Mouse (Mus musculus) CH12.LX (cell line): ENCODE measurements around the gene Aldh4a1. TPM values are rescaled to one million over a fixed set of nuclear protein-coding genes. Genes with fewer than 3 reads are reported as not detected.

Source experiments
- DNase-seq: peaks from one replicate; pipeline ENCODE4 v3.0.0-alpha.2; 2013; ENCODE audit errors: extremely low read depth
- H3K27ac ChIP-seq: 2 replicates; pipeline ENCODE4 v1.5.1; 2012; ENCODE audit warnings: low read depth, mild to moderate bottlenecking, control low read depth, moderate library complexity; ENCODE audit not compliant: insufficient read depth
- H3K27me3 ChIP-seq: replicated peaks from 2 replicates; pipeline ENCODE3; 2012; ENCODE audit warnings: inconsistent platforms
- H3K36me3 ChIP-seq, 2 experiments: replicated peaks in 1 of 2; 2 replicates each; pipeline versions ENCODE3 to v1.6.1; 2012; ENCODE audit warnings: inconsistent platforms in 1 of 2, low read length in 1 of 2, mild to moderate bottlenecking in 1 of 2, mixed read lengths in 1 of 2, moderate library complexity in 1 of 2; ENCODE audit not compliant: control insufficient read depth in 1 of 2, insufficient read depth in 1 of 2
- H3K4me1 ChIP-seq, 2 experiments: 2 replicates each; pipeline ENCODE4 v1.6.1; 2012; ENCODE audit warnings: inconsistent platforms in 1 of 2, moderate library complexity in 1 of 2; ENCODE audit not compliant: insufficient read depth in 2 of 2, control insufficient read depth in 1 of 2
- H3K4me2 ChIP-seq: 2 replicates; pipeline ENCODE4 v1.6.1; 2012; ENCODE audit warnings: low read depth, mild to moderate bottlenecking, control low read depth; ENCODE audit not compliant: poor library complexity, insufficient read depth, severe bottlenecking
- H3K4me3 ChIP-seq, 3 experiments: fragments of 150-350 bp in 1 of 3; sonication (generic) in 1 of 3; replicated peaks in 1 of 3; 2 replicates each; pipeline versions ENCODE3 to v1.5.1; 2011 to 2012; ENCODE audit warnings: low read depth in 2 of 3, low read length in 2 of 3, mild to moderate bottlenecking in 2 of 3, moderate library complexity in 2 of 3, control low read depth in 1 of 3, improper control_type of control experiment in 1 of 3, inconsistent platforms in 1 of 3, mixed read lengths in 1 of 3; ENCODE audit not compliant: poor library complexity in 1 of 3
- H3K79me2 ChIP-seq: replicated peaks from 2 replicates; pipeline ENCODE4 v1.6.1; 2012; ENCODE audit warnings: mild to moderate bottlenecking, moderate library complexity; ENCODE audit not compliant: control insufficient read depth, poor library complexity, insufficient read depth, severe bottlenecking; ENCODE audit errors: extremely low read depth
- H3K9ac ChIP-seq: 2 replicates; pipeline ENCODE4 v1.6.1; 2012; ENCODE audit warnings: low read depth, mild to moderate bottlenecking, control low read depth, moderate library complexity; ENCODE audit not compliant: insufficient read depth
- H3K9me3 ChIP-seq: replicated peaks from 2 replicates; pipeline ENCODE3; 2012; ENCODE audit warnings: low read length, inconsistent platforms, mixed read lengths
- CHD1 ChIP-seq: IDR thresholded peaks from 2 replicates; pipeline ENCODE4 v1.6.1; 2012; ENCODE audit warnings: low read depth, low read length, improper control_type of control experiment, inconsistent platforms
- EP300 ChIP-seq: IDR thresholded peaks from 2 replicates; pipeline ENCODE4 v1.6.1; 2011; ENCODE audit warnings: low read length, improper control_type of control experiment
- IRF4 ChIP-seq: IDR thresholded peaks from 2 replicates; pipeline ENCODE4 v1.6.1; 2014; ENCODE audit warnings: low read depth, mild to moderate bottlenecking, inconsistent platforms, low read length, improper control_type of control experiment
- JUN ChIP-seq: IDR thresholded peaks from 2 replicates; pipeline ENCODE4 v1.6.1; 2011; ENCODE audit warnings: low read depth, mild to moderate bottlenecking, low read length, improper control_type of control experiment, moderate library complexity; ENCODE audit not compliant: insufficient read depth
- KAT2A ChIP-seq: IDR thresholded peaks from 2 replicates; pipeline ENCODE4 v1.6.1; 2012; ENCODE audit warnings: low read length, improper control_type of control experiment, inconsistent platforms; ENCODE audit not compliant: insufficient replicate concordance
- MAFK ChIP-seq: IDR thresholded peaks from 2 replicates; pipeline ENCODE4 v1.6.1; 2011; ENCODE audit warnings: low read length, improper control_type of control experiment; ENCODE audit not compliant: insufficient replicate concordance
- MAX ChIP-seq: IDR thresholded peaks from 2 replicates; pipeline ENCODE4 v1.6.1; 2011; ENCODE audit warnings: low read length, improper control_type of control experiment
- NRF1 ChIP-seq: IDR thresholded peaks from 2 replicates; pipeline ENCODE4 v1.6.1; 2014; ENCODE audit warnings: low read depth, mild to moderate bottlenecking, inconsistent platforms, low read length, improper control_type of control experiment, moderate library complexity
- PAX5 ChIP-seq: IDR thresholded peaks from 2 replicates; pipeline ENCODE4 v1.6.1; 2012; ENCODE audit warnings: low read length, inconsistent platforms, mixed read lengths
- POLR2A ChIP-seq: IDR thresholded peaks from 2 replicates; pipeline ENCODE4 v1.6.1; 2011; ENCODE audit warnings: low read depth, mild to moderate bottlenecking, improper control_type of control experiment, low read length
- POLR2AphosphoS2 ChIP-seq: IDR thresholded peaks from 2 replicates; pipeline ENCODE4 v1.6.1; 2011; ENCODE audit warnings: low read depth, low read length, improper control_type of control experiment
- RAD21 ChIP-seq: IDR thresholded peaks from 2 replicates; pipeline ENCODE4 v1.6.1; 2011; ENCODE audit warnings: low read depth, mild to moderate bottlenecking, low read length, improper control_type of control experiment, moderate library complexity
- RCOR1 ChIP-seq: conservative IDR thresholded peaks from 2 replicates; pipeline ENCODE4 v1.6.1; 2012; ENCODE audit warnings: low read depth, mild to moderate bottlenecking, inconsistent platforms, low read length, improper control_type of control experiment
- SIN3A ChIP-seq: IDR thresholded peaks from 2 replicates; pipeline ENCODE4 v1.6.1; 2012; ENCODE audit warnings: low read length, improper control_type of control experiment, inconsistent platforms
- TBP ChIP-seq: conservative IDR thresholded peaks from 2 replicates; pipeline ENCODE4 v1.6.1; 2011; ENCODE audit warnings: low read depth, low read length, improper control_type of control experiment
- UBTF ChIP-seq: IDR thresholded peaks from 2 replicates; pipeline ENCODE4 v1.6.1; 2012; ENCODE audit warnings: low read depth, mild to moderate bottlenecking, inconsistent platforms, low read length, improper control_type of control experiment, moderate library complexity
- USF1 ChIP-seq: IDR thresholded peaks from 2 replicates; pipeline ENCODE4 v1.6.1; 2014; ENCODE audit warnings: low read depth, mild to moderate bottlenecking, inconsistent platforms, low read length, improper control_type of control experiment
- USF2 ChIP-seq: conservative IDR thresholded peaks from 2 replicates; pipeline ENCODE4 v1.6.1; 2011; ENCODE audit warnings: low read depth, low read length, improper control_type of control experiment
- ZMIZ1 ChIP-seq: IDR thresholded peaks from 2 replicates; pipeline ENCODE4 v1.6.1; 2012; ENCODE audit warnings: low read depth, mild to moderate bottlenecking, inconsistent platforms, low read length, improper control_type of control experiment
- dilution Hi-C: fragments of 300-500 bp; cut with MboI; formaldehyde crosslinking; loops from 2 replicates; pipeline ENCODE4 v1.14.3; 2020; ENCODE audit warnings: low sequenced_read_pairs; ENCODE audit not compliant: extremely low pct_unique_long_range_greater_than_20kb, extremely low pct_ligation_motif_present
- in situ Hi-C: fragments of 300-500 bp; cut with MboI; formaldehyde crosslinking; loops from 3 replicates; pipeline ENCODE4 v1.14.3; 2019; ENCODE audit warnings: low sequenced_read_pairs, low pct_ligation_motif_present, low pct_unique_long_range_greater_than_20kb, mixed read lengths
- polyA plus RNA-seq: library from polyadenylated mRNA; unstranded; fragments of >175 nt; gene quantifications from 2 replicates; pipeline ENCODE4 v1.2.1, GENCODE M21; 2012; ENCODE audit warnings: low read depth; ENCODE audit not compliant: insufficient read length
- total RNA-seq, 2 experiments: library from RNA; depleted of rRNA; stranded (reverse); fragments of 300-350 nt in 1 of 2; fragments of >200 nt in 1 of 2; gene quantifications; 2 replicates each; pipeline ENCODE4 v1.2.3; 2012 to 2014

The Aldh4a1 gene
- total and polyA plus RNA-seq, 3 experiments = 6.5 to 18.0 (median 6.5) TPM

GRCm38 (mm10) chr4:139697755-139698154 lies 75.1 kb downstream of the Aldh4a1 start:
- no peaks in the 10 kb centered on the region for H3K79me2 ChIP-seq
- H3K27ac ChIP-seq = no peak overlapping the region
- TF ChIP-seq UBTF (no peak), NRF1 (no peak), JUN (no peak), USF1 (no peak), RAD21 (no peak), MAX (no peak), MAFK (no peak), ZMIZ1 (no peak), SIN3A (no peak), CHD1 (no peak), EP300 (no peak)
- no peaks in the 10 kb centered on the region for H3K36me3 ChIP-seq
- no peaks in the 10 kb centered on the region for H3K4me1 ChIP-seq
- H3K9ac ChIP-seq = no peak overlapping the region
- in situ Hi-C loops (no loop called here), dilution Hi-C loops (no loop called here)
- H3K4me3 ChIP-seq = no peak overlapping the region
- DNase-seq = no peak
- no peak overlapping the region for H3K4me2 ChIP-seq
- peaks cover 2% of the 10 kb centered on the region for H3K9me3 ChIP-seq
- peaks cover 60% of the 10 kb centered on the region for H3K27me3 ChIP-seq

- dilution Hi-C loops (no loop called here), in situ Hi-C loops (no loop called here)
- peaks cover 53% of the 10 kb centered on the region for H3K27me3 ChIP-seq
- no peak for DNase-seq
- H3K36me3 ChIP-seq = no peaks in the 10 kb centered on the region
- H3K4me2 ChIP-seq = no peak overlapping the region
- H3K27ac ChIP-seq = no peak overlapping the region
- H3K79me2 ChIP-seq = no peaks in the 10 kb centered on the region
- no peak overlapping the region for H3K4me3 ChIP-seq
- no peaks in the 10 kb centered on the region for H3K4me1 ChIP-seq
- no peak for TF ChIP-seq KAT2A
- no peak for TF ChIP-seq USF1
- TF ChIP-seq TBP = no peak
- no peak for TF ChIP-seq MAFK
- no peak for TF ChIP-seq RCOR1
- TF ChIP-seq POLR2A = no peak
- no peak for TF ChIP-seq IRF4
- TF ChIP-seq NRF1 = no peak
- TF ChIP-seq USF2 = no peak
- TF ChIP-seq PAX5 = no peak
- TF ChIP-seq POLR2AphosphoS2 = no peak
- TF ChIP-seq RAD21 = no peak
- no peak for TF ChIP-seq SIN3A
- no peak overlapping the region for H3K9ac ChIP-seq
- peaks cover 2% of the 10 kb centered on the region for H3K9me3 ChIP-seq
These were observed 75.9 kb downstream of the Aldh4a1 start for GRCm38 (mm10) chr4:139698602-139699001.

Other genes starting within 250 kb of the Aldh4a1 start
- 2.1 and 3.0 TPM in 2 replicates for gene Iffo2, start 92.3 kb upstream of the Aldh4a1 start, total RNA-seq (2012; rRNA removed)
- 0.28 and 0.38 TPM in 2 replicates for gene Iffo2, start 92.3 kb upstream of the Aldh4a1 start, total RNA-seq (2014; rRNA removed)
- 0.42 and 0.60 TPM in 2 replicates for gene Iffo2, start 92.3 kb upstream of the Aldh4a1 start, polyA plus RNA-seq
- gene Gm21969, start 19.7 kb upstream of the Aldh4a1 start, total RNA-seq (2012; rRNA removed) = not detected in 2 replicates
- gene Gm21969, start 19.7 kb upstream of the Aldh4a1 start, total RNA-seq (2014; rRNA removed) = not detected in 2 replicates
- gene Gm21969, start 19.7 kb upstream of the Aldh4a1 start, polyA plus RNA-seq = not detected in 2 replicates
- gene Tas1r2, start 30.7 kb downstream of the Aldh4a1 start, total RNA-seq (2012; rRNA removed) = not detected in 2 replicates
- not detected in 2 replicates for gene Tas1r2, start 30.7 kb downstream of the Aldh4a1 start, total RNA-seq (2014; rRNA removed)
- not detected in 2 replicates for gene Tas1r2, start 30.7 kb downstream of the Aldh4a1 start, polyA plus RNA-seq
- not detected in 2 replicates for gene Pax7, start 210.7 kb downstream of the Aldh4a1 start, total RNA-seq (2012; rRNA removed)
- not detected in 2 replicates for gene Pax7, start 210.7 kb downstream of the Aldh4a1 start, total RNA-seq (2014; rRNA removed)
- gene Pax7, start 210.7 kb downstream of the Aldh4a1 start, polyA plus RNA-seq = not detected in 2 replicates